Mouse (Mus musculus) G1E (cell line): Measurements from ENCODE around the gene Rbms3. TPM values are rescaled to one million over a fixed set of nuclear protein-coding genes. Genes with fewer than 3 reads are reported as not detected.

Experiments
- ATAC-seq: 2 replicates; pipeline ENCODE4 v1.8.0; 2016; ENCODE audit warnings: mild to moderate bottlenecking; ENCODE audit not compliant: insufficient number of reproducible peaks, poor library complexity, low FRiP score, severe bottlenecking; ENCODE audit errors: extremely low read depth
- DNase-seq: peaks from one replicate; pipeline ENCODE4 v3.0.0; 2012; ENCODE audit warnings: low spot score
- H3K27me3 ChIP-seq: 2 replicates; pipeline ENCODE4 v1.6.1; 2012; ENCODE audit warnings: mild to moderate bottlenecking, low read length, inconsistent platforms; ENCODE audit not compliant: insufficient read depth
- H3K36me3 ChIP-seq: replicated peaks from 2 replicates; pipeline ENCODE3; 2012; ENCODE audit warnings: mild to moderate bottlenecking, inconsistent platforms
- H3K4me1 ChIP-seq: 2 replicates; pipeline ENCODE4 v1.6.1; 2012; ENCODE audit warnings: low read depth, low read length, inconsistent platforms, mixed read lengths; ENCODE audit not compliant: insufficient read depth
- H3K4me3 ChIP-seq: 2 replicates; pipeline ENCODE4 v1.5.1; 2012; ENCODE audit warnings: low read depth, mild to moderate bottlenecking, inconsistent platforms, low read length, moderate library complexity, mixed read lengths
- H3K9me3 ChIP-seq: replicated peaks from 2 replicates; pipeline ENCODE4 v1.6.1; 2012; ENCODE audit warnings: inconsistent platforms
- CTCF ChIP-seq: IDR thresholded peaks from 2 replicates; pipeline ENCODE4 v1.5.1; 2012; ENCODE audit warnings: low read depth, low read length, inconsistent platforms, mixed read lengths
- GATA1 ChIP-seq: IDR thresholded peaks from 2 replicates; pipeline ENCODE4 v1.6.1; 2012; ENCODE audit warnings: borderline replicate concordance, low read length, inconsistent platforms, mixed read lengths
- GATA2 ChIP-seq: IDR thresholded peaks from 2 replicates; pipeline ENCODE4 v1.6.1; 2012; ENCODE audit warnings: low read depth, low read length, inconsistent platforms, borderline replicate concordance
- POLR2AphosphoS5 ChIP-seq: IDR thresholded peaks from 2 replicates; pipeline ENCODE4 v1.6.1; 2012; ENCODE audit warnings: low read depth, low read length, inconsistent platforms; ENCODE audit not compliant: insufficient replicate concordance
- TAL1 ChIP-seq: conservative IDR thresholded peaks from 2 replicates; pipeline ENCODE4 v1.6.1; 2012; ENCODE audit warnings: low read depth, low read length, inconsistent platforms, mixed read lengths
- polyA plus RNA-seq: library from polyadenylated mRNA; stranded (reverse); fragments of >175 nt; gene quantifications from 2 replicates; pipeline ENCODE4 v1.2.3, GENCODE M21; 2012
- total RNA-seq, 2 experiments: library from RNA; stranded (forward) in 1 of 2; stranded (reverse) in 1 of 2; fragments of 200-1000 nt in 1 of 2; fragments of >200 nt in 1 of 2; fragmentation: Nextera tagmentation in 1 of 2; gene quantifications; 2 replicates each; pipeline ENCODE4 v1.2.3; 2014 to 2017

Gene Rbms3
- total and polyA plus RNA-seq, 3 experiments: 0.16 TPM; not detected in 2

- Histone ChIP-seq H3K36me3 (no peaks in the 10 kb centered on the region), H3K4me1 (no peaks in the 10 kb centered on the region), H3K27me3 (no peaks in the 10 kb centered on the region), H3K9me3 (peaks cover 27% of the 10 kb centered on the region), H3K4me3 (no peak overlapping the region)
- DNase-seq (no peak), ATAC-seq (no peak)
- no peak for TF ChIP-seq CTCF
- TF ChIP-seq GATA1: no peak
- no peak for TF ChIP-seq TAL1
- TF ChIP-seq GATA2: no peak
- no peak for TF ChIP-seq POLR2AphosphoS5
Observed at GRCm38 (mm10) chr9:116688615-116689014, 941.1 kb downstream of the Rbms3 start.

DNA sequence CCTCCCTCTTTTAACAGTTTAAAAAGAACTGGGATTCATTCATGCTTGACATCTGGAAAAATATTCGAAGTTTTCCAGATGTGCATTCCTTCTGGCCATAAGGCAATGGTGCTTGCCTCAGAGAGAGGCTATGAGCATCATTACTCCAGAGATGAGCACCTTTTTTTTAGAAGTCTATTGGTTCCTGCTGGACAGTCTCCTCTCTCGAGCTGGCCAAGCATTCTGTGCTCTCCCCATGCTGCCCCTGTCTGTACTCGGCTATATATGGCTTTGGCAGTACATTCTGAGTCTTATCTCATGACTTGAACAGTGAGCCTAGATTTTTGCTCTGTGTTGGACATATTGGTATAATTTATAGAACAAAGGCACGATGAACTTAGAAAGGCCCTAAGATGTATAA is 952.6 kb downstream of the Rbms3 start:
- H3K36me3 ChIP-seq: no peaks in the 10 kb centered on the region
- H3K4me1 ChIP-seq: no peaks in the 10 kb centered on the region
- ATAC-seq: no peak
- H3K9me3 ChIP-seq: peaks cover 45% of the 10 kb centered on the region
- DNase-seq: no peak
- H3K4me3 ChIP-seq: no peak overlapping the region
- TF ChIP-seq TAL1 (no peak), POLR2AphosphoS5 (no peak), GATA1 (no peak), GATA2 (no peak), CTCF (no peak)
- no peaks in the 10 kb centered on the region for H3K27me3 ChIP-seq

DNA sequence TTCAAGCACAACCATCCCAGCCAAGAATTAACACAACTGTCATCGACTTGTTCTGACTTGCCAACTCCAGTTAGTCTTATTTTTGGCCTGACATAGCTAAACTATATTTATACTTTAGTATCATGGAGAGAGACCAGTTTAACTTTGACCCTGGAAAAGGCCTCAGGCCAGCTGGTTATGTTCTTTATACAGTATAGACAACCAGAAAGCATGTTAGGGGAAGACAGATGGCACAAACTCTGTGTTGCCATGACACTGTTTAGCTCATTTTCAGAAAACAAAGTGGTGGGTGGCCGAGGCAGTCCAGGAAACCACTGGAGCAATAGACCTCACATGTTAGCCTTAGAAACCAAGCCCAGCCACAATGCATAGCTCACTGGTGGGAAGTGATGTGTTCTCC is 953.3 kb downstream of the Rbms3 start:
- H3K9me3 ChIP-seq: peaks cover 45% of the 10 kb centered on the region

GRCm38 (mm10) chr9:116674191-116674590 is 955.5 kb downstream of the Rbms3 start:
- no peak for DNase-seq
- TF ChIP-seq GATA2: no peak
- TF ChIP-seq TAL1: no peak
- no peak for TF ChIP-seq GATA1
- TF ChIP-seq CTCF: no peak
- no peak for TF ChIP-seq POLR2AphosphoS5
- H3K4me1 ChIP-seq: no peaks in the 10 kb centered on the region
- no peaks in the 10 kb centered on the region for H3K36me3 ChIP-seq
- peaks cover 31% of the 10 kb centered on the region for H3K9me3 ChIP-seq
- H3K4me3 ChIP-seq: no peak overlapping the region
- no peaks in the 10 kb centered on the region for H3K27me3 ChIP-seq
- ATAC-seq: no peak

More for the DNA sequence above, 953.3 kb downstream of the Rbms3 start:
- Histone ChIP-seq H3K4me3 (no peak overlapping the region), H3K27me3 (no peaks in the 10 kb centered on the region), H3K36me3 (no peaks in the 10 kb centered on the region), H3K4me1 (no peaks in the 10 kb centered on the region)
- TF ChIP-seq CTCF (no peak), TAL1 (no peak), GATA1 (no peak), POLR2AphosphoS5 (no peak), GATA2 (no peak)
- DNase-seq (no peak), ATAC-seq (no peak)

- H3K9me3 ChIP-seq: peaks cover 27% of the 10 kb centered on the region
- TF ChIP-seq GATA1 (no peak), CTCF (no peak), POLR2AphosphoS5 (no peak), GATA2 (no peak), TAL1 (no peak)
- no peak overlapping the region for H3K4me3 ChIP-seq
- DNase-seq (no peak), ATAC-seq (no peak)
- H3K36me3 ChIP-seq: no peaks in the 10 kb centered on the region
- H3K27me3 ChIP-seq: no peaks in the 10 kb centered on the region
- H3K4me1 ChIP-seq: no peaks in the 10 kb centered on the region
Observed at GRCm38 (mm10) chr9:116661026-116661425, 968.7 kb downstream of the Rbms3 start.

GRCm38 (mm10) chr9:116659936-116660335 is 969.8 kb downstream of the Rbms3 start:
- Histone ChIP-seq H3K9me3 (peaks cover 28% of the 10 kb centered on the region), H3K4me1 (no peaks in the 10 kb centered on the region), H3K4me3 (no peak overlapping the region), H3K27me3 (no peaks in the 10 kb centered on the region), H3K36me3 (no peaks in the 10 kb centered on the region)
- TF ChIP-seq POLR2AphosphoS5 (no peak), GATA1 (no peak), GATA2 (no peak), TAL1 (no peak), CTCF (no peak)
- no peak for DNase-seq
- no peak for ATAC-seq

DNA sequence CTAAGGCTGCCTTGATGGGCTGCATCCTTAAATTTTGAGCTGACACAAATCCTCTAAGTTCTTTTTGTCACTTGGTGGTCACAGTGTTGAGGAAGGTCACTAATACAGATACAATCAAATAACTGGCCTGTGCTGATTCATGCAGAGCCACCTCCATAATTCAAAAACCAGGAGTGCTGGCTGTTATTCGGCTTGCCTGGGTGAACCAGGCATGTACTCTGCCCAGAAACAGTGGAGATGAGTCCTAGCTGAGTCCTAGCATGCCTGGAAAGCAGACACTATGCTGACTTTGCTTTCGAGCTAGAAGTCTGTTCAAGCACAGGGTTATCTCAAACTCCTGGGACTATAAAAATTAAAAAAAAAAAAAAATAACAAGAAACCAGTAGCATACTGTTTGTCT is 972.6 kb downstream of the Rbms3 start:
- TF ChIP-seq GATA1 (no peak), GATA2 (no peak), TAL1 (no peak), CTCF (no peak)
- H3K4me1 ChIP-seq: no peaks in the 10 kb centered on the region
- no peaks in the 10 kb centered on the region for H3K36me3 ChIP-seq
- ATAC-seq (no peak), DNase-seq (no peak)
- no peak overlapping the region for H3K4me3 ChIP-seq
- H3K27me3 ChIP-seq: no peaks in the 10 kb centered on the region
- H3K9me3 ChIP-seq: peaks cover 26% of the 10 kb centered on the region
